19 mouse cellular contexts compared by ENCODE assay signal in the genomic region with DNA sequence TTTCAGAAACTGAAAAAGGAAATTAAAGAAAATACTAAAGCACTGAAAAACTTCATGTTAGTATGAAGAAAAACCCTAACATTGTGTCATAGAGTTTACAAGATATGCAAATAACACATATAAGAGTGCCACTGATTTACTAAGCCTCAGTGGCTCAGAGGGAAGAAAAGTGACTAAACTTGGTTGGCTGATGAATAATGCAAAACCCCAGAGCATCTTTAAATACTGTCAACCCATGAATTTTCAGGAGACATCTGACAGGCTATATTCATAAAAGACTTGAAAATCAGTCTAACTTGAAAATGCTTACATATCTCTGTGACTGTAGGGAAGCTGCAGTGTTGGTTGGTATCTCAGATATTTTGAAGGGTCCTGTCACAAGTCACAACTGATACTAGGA.
"Had no signal": no experiment of that assay in that cellular context is flagged by ENCODE, and none has a peak within 500 bp of the region (broad histone marks: within the 10 kb centered on the region; RNA-seq: fewer than 3 reads in every experiment).

No protein-coding gene starts in this region.

- H3K4me2 ChIP-seq: lung, embryonic 14.5 days; midbrain, embryonic 12.5 days; neural tube, embryonic 13.5 days; neural tube, embryonic 15.5 days had no signal

- H3K36me3 ChIP-seq: midbrain, embryonic 10.5 days; midbrain, embryonic 12.5 days; neural tube, embryonic 13.5 days; neural tube, embryonic 15.5 days had no signal

- H3K4me1 ChIP-seq: midbrain, embryonic 10.5 days; midbrain, embryonic 12.5 days; neural tube, embryonic 13.5 days; neural tube, embryonic 15.5 days had no signal

- ATAC-seq: midbrain, embryonic 16.5 days had no signal

- H3K9me3 ChIP-seq: midbrain, embryonic 10.5 days; midbrain, embryonic 12.5 days; neural tube, embryonic 13.5 days; neural tube, embryonic 15.5 days had no signal

- H3K27me3 ChIP-seq: midbrain, embryonic 12.5 days; neural tube, embryonic 13.5 days; neural tube, embryonic 15.5 days had no signal

- H3K27ac ChIP-seq: midbrain, embryonic 10.5 days; midbrain, embryonic 12.5 days; neural tube, embryonic 13.5 days; neural tube, embryonic 15.5 days had no signal

- DNase-seq: lung, adult 18-20 months; lung, embryonic 14.5 days; lung, postnatal 10 days; lung, postnatal 4 days; midbrain, embryonic 14.5 days; retina, postnatal 1 day; right cerebral cortex, adult 18-20 months; right cerebral cortex, postnatal 25 days; right cerebral cortex, postnatal 4 days; spleen, adult 18-20 months; thymus, adult 2 months; thymus, postnatal 25 days; thymus, postnatal 4 days had no signal

- H3K9ac ChIP-seq: lung, embryonic 14.5 days; midbrain, embryonic 12.5 days; neural tube, embryonic 13.5 days; neural tube, embryonic 15.5 days had no signal

- H3K4me3 ChIP-seq: midbrain, embryonic 10.5 days; midbrain, embryonic 12.5 days; myocyte; neural tube, embryonic 13.5 days; neural tube, embryonic 15.5 days had no signal
